Mouse (Mus musculus): ENCODE measurements around the gene Ankrd33b.

DNA sequence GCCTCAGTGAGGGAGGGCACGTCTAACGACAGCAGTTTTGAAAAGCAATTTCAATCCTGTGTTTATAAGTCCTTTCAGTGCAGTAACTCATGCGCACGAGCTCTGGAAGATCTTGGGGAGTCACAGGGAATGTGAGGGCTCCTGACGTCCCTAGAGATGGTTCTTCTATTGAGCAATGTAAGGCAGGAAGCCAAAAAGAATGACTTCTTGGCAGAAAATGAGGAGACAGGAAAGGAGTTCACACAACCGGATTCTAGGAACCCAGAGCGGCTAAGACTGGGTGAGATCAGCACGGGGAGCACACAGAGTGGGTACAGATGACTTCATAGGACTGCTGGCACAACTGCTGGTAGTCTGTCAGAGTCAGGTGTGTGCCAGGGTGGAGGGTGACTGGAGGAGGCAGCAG is 25.0 kb downstream of the Ankrd33b start:
- TF ChIP-seq EP300 (IDR thresholded peaks at IDR 0.05; ENCODE audit: low read depth) (no peak), CTCF (IDR thresholded peaks at IDR 0.05; ENCODE audit: low read depth) (no peak)

All from heart, postnatal 0 days (tissue).